Mouse (Mus musculus): ENCODE results near the gene Wdr4.

- no peak for TF ChIP-seq CTCF (conservative IDR thresholded peaks at IDR 0.05; ENCODE audit: insufficient read depth, insufficient read length, low read depth, low read length)
- TF ChIP-seq POLR2A (IDR thresholded peaks at IDR 0.05; ENCODE audit: low read depth, low read length) = no peak
Measured at GRCm38 (mm10) chr17:31535871-31536629, 16.3 kb upstream of the Wdr4 start.

All from kidney, adult 2 months (tissue).